Mouse (Mus musculus): Measurements from ENCODE around the gene Gm3259.
"Not testable (repeated sequence)": the region's sequence is repeated elsewhere in the genome, so short reads cannot be mapped to it uniquely, and the experiment has no call there.

Gene Gm3259

GRCm38 (mm10) chr5:95305611-95306010 lies at the start of gene Gm3259:
Gene Gm3259 (plus strand): TSS chr5:95305911.
- not testable (repeated sequence) for TF ChIP-seq GATA4 (IDR thresholded peaks at IDR 0.05; ENCODE audit: insufficient replicate concordance, low read length)

GRCm38 (mm10) chr5:95272668-95273067 lies 33.0 kb upstream of the Gm3259 start, which contains the start of gene Gm10424:
Gene Gm10424 (minus strand): TSS chr5:95272768.
- not testable (repeated sequence) for TF ChIP-seq GATA4 (IDR thresholded peaks at IDR 0.05; ENCODE audit: insufficient replicate concordance, low read length)

All from liver, adult (tissue).